Mouse (Mus musculus): ENCODE results near the gene Epha1. TPM values are rescaled to one million over a fixed set of nuclear protein-coding genes. Genes with fewer than 3 reads are reported as not detected.
A peak's percentile ranks its signal among the peaks of the same experiment; 100 is the strongest.

Epha1 gene
- polyA plus RNA-seq, 1 experiment from 2014 or later = 20.1 TPM

DNA sequence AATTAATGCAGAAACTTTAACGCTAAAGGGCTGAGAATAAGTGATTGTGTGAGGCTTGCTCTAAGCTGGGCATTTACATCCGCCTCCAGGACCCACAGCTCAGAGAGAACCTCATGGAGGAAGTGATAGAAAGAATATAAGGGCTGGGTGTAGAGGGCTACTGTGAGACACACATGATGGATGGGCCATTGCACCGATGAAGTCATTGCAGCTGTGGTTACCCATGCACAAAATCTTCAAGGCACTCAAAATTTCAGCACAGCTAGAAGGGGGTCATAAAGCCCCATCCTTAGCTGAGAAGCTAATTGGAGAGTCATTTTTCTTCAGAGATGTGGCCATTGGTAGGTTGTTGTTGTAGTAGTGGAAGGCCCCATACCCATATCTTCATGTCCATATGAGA is 25.2 kb upstream of the Epha1 start:
- TF ChIP-seq EP300 (optimal IDR thresholded peaks at IDR 0.05) (no peak), CTCF (IDR thresholded peaks at IDR 0.05; ENCODE audit: low read depth) (no peak)
- Histone ChIP-seq H3K4me2 (replicated peaks; ENCODE audit: low read depth) (no peak overlapping the region), H3K9me3 (ENCODE audit: control insufficient read depth, low read length) (no peaks in the 10 kb centered on the region), H3K4me1 (replicated peaks; ENCODE audit: control insufficient read depth, insufficient read depth) (peaks cover 6% of the 10 kb centered on the region; the same call in 1 of the 2 replicates), H3K4me3 (ENCODE audit: low read depth, low read length) (no peak overlapping the region), H3K9ac (ENCODE audit: low read length) (no peak overlapping the region), H3K36me3 (ENCODE audit: control insufficient read depth, insufficient read depth, low read length) (no peaks in the 10 kb centered on the region), H3K27ac (replicated peaks) (no peak overlapping the region), H3K27me3 (ENCODE audit: control insufficient read depth, insufficient read depth, low read length) (no peaks in the 10 kb centered on the region)
- WGBS = 76% methylated on average over 3 of the region's 3 CpGs
- ATAC-seq (ENCODE audit: low FRiP score, low TSS enrichment) = no peak
- no peak for DNase-seq (ENCODE audit: low spot score)

- H3K27ac ChIP-seq (replicated peaks) = peak overlapping the region; percentile 67
- no peak for DNase-seq (ENCODE audit: low spot score)
Observed at GRCm38 (mm10) chr6:42397041-42397657, 24.1 kb upstream of the Epha1 start.

GRCm38 (mm10) chr6:42395960-42396809 is 23.1 kb upstream of the Epha1 start:
- ATAC-seq (ENCODE audit: low FRiP score, low TSS enrichment) = peak; percentile 93
- H3K27me3 ChIP-seq (ENCODE audit: control insufficient read depth, insufficient read depth, low read length) = no peaks in the 10 kb centered on the region
- H3K9ac ChIP-seq (ENCODE audit: low read length) = no peak overlapping the region
- H3K4me3 ChIP-seq (ENCODE audit: low read depth, low read length) = no peak overlapping the region
- H3K9me3 ChIP-seq (ENCODE audit: control insufficient read depth, low read length) = no peaks in the 10 kb centered on the region
- TF ChIP-seq EP300 (optimal IDR thresholded peaks at IDR 0.05) (peak; percentile 71), CTCF (IDR thresholded peaks at IDR 0.05; ENCODE audit: low read depth) (0 out of 2 replicates have a peak, but pooled peaks have one; percentile 9)
- peak overlapping the region; percentile 78 for H3K27ac ChIP-seq (replicated peaks)
- no peaks in the 10 kb centered on the region for H3K36me3 ChIP-seq (ENCODE audit: control insufficient read depth, insufficient read depth, low read length)
- H3K4me1 ChIP-seq (replicated peaks; ENCODE audit: control insufficient read depth, insufficient read depth) = peaks cover 6% of the 10 kb centered on the region; the same call in 1 of the 2 replicates
- H3K4me2 ChIP-seq (replicated peaks; ENCODE audit: low read depth) = no peak overlapping the region
- peak; percentile 68 for DNase-seq (ENCODE audit: low spot score)
- WGBS = 23% methylated on average over 9 of the region's 9 CpGs

More at GRCm38 (mm10) chr6:42397041-42397657, 24.1 kb upstream of the Epha1 start:
- Histone ChIP-seq H3K27me3 (ENCODE audit: control insufficient read depth, insufficient read depth, low read length) (no peaks in the 10 kb centered on the region), H3K4me1 (replicated peaks; ENCODE audit: control insufficient read depth, insufficient read depth) (peaks cover 6% of the 10 kb centered on the region; the same call in 1 of the 2 replicates), H3K36me3 (ENCODE audit: control insufficient read depth, insufficient read depth, low read length) (no peaks in the 10 kb centered on the region), H3K9ac (ENCODE audit: low read length) (0 out of 2 replicates have a peak overlapping the region, but pooled peaks have one; percentile 13), H3K4me3 (ENCODE audit: low read depth, low read length) (no peak overlapping the region), H3K4me2 (replicated peaks; ENCODE audit: low read depth) (no peak overlapping the region), H3K9me3 (ENCODE audit: control insufficient read depth, low read length) (no peaks in the 10 kb centered on the region)
- ATAC-seq (ENCODE audit: low FRiP score, low TSS enrichment) = no peak
- WGBS = 41% methylated on average over 3 of the region's 3 CpGs
- no peak for TF ChIP-seq CTCF (IDR thresholded peaks at IDR 0.05; ENCODE audit: low read depth)
- TF ChIP-seq EP300 (optimal IDR thresholded peaks at IDR 0.05) = no peak

DNA sequence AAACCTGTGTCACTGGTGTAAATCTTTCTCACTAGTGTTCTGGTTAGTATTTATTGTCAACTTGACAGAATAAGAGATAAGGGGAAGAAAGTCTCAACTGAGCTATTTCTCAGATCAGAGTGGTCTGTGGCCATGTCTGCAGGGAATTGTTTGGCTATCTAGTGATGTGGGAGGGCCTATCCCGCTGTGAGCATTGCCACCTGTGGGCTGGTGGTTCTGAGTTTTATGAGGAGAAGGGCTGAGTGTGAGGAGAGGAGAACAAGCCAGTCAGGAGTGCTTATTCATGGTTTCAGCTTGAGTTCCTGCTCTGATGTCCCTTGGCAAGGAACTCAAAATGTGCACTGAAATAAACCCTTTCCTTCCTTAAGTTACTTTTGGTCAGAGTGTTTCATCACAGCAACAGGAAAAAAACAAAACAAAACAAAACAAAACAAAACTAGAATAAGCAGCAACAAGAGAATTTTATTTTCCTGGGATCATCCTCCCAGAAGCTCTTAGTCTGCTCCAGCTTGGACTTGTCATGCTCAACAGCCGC is 18.8 kb upstream of the Epha1 start:
- Histone ChIP-seq H3K4me3 (ENCODE audit: low read depth, low read length) (no peak overlapping the region), H3K9me3 (ENCODE audit: control insufficient read depth, low read length) (no peaks in the 10 kb centered on the region), H3K27ac (replicated peaks) (no peak overlapping the region), H3K4me2 (replicated peaks; ENCODE audit: low read depth) (no peak overlapping the region), H3K9ac (ENCODE audit: low read length) (no peak overlapping the region), H3K36me3 (ENCODE audit: control insufficient read depth, insufficient read depth, low read length) (no peaks in the 10 kb centered on the region), H3K4me1 (replicated peaks; ENCODE audit: control insufficient read depth, insufficient read depth) (peaks cover 1% of the 10 kb centered on the region; the same call in 1 of the 2 replicates), H3K27me3 (ENCODE audit: control insufficient read depth, insufficient read depth, low read length) (no peaks in the 10 kb centered on the region)
- ATAC-seq (ENCODE audit: low FRiP score, low TSS enrichment) (no peak), DNase-seq (ENCODE audit: low spot score) (no peak)
- WGBS = 21% methylated on average over 2 of the region's 2 CpGs
- TF ChIP-seq CTCF (IDR thresholded peaks at IDR 0.05; ENCODE audit: low read depth) = no peak
- no peak for TF ChIP-seq EP300 (optimal IDR thresholded peaks at IDR 0.05)

DNA sequence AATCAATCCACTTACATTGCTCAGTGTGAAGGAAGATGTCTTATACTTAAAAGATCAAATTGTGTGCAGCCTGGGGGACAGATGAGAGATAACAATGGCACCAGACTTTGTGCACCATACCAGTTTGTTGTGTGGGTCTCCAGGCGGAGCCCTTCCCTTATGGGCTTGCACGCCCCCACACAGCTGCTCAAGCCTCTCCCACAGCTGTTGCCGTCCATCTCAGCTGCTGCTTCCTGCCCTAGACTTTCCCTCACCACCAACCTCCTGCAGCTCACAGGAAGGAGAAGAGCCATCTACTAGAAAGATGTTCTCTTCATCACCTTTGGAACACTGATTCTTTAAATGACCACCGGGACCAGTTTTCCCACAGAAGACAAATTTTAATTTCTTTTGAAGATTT is 12.6 kb upstream of the Epha1 start:
- H3K27me3 ChIP-seq (ENCODE audit: control insufficient read depth, insufficient read depth, low read length) = no peaks in the 10 kb centered on the region
- TF ChIP-seq CTCF (IDR thresholded peaks at IDR 0.05; ENCODE audit: low read depth) = no peak
- TF ChIP-seq EP300 (optimal IDR thresholded peaks at IDR 0.05) = no peak
- H3K36me3 ChIP-seq (ENCODE audit: control insufficient read depth, insufficient read depth, low read length) = no peaks in the 10 kb centered on the region
- no peak for ATAC-seq (ENCODE audit: low FRiP score, low TSS enrichment)
- no peak overlapping the region for H3K4me3 ChIP-seq (ENCODE audit: low read depth, low read length)
- DNase-seq (ENCODE audit: low spot score) = no peak
- whole genome bisulfite sequencing = 69% methylated on average over 4 of the region's 4 CpGs
- no peaks in the 10 kb centered on the region for H3K9me3 ChIP-seq (ENCODE audit: control insufficient read depth, low read length)
- H3K4me2 ChIP-seq (replicated peaks; ENCODE audit: low read depth) = no peak overlapping the region
- no peaks in the 10 kb centered on the region; the same call in 1 of the 2 replicates for H3K4me1 ChIP-seq (replicated peaks; ENCODE audit: control insufficient read depth, insufficient read depth)
- no peak overlapping the region for H3K27ac ChIP-seq (replicated peaks)
- no peak overlapping the region for H3K9ac ChIP-seq (ENCODE audit: low read length)

All from stomach, postnatal 0 days (tissue).